Mouse (Mus musculus) brain, embryonic 14.5 days (tissue): ENCODE results near the gene Fkbp5.

Source experiments
- CTCF ChIP-seq: fragments of 200-500 bp; IDR thresholded peaks from 2 replicates; pipeline ENCODE4 v1.5.1; 2012; ENCODE audit warnings: inconsistent platforms, mild to moderate bottlenecking, moderate library complexity, borderline replicate concordance; ENCODE audit not compliant: insufficient read depth, insufficient read length; ENCODE audit errors: extremely low read depth
- POLR2A ChIP-seq: fragments of 200-500 bp; IDR thresholded peaks from 2 replicates; pipeline ENCODE4 v1.6.1; 2012; ENCODE audit warnings: mild to moderate bottlenecking, inconsistent platforms, borderline replicate concordance; ENCODE audit not compliant: poor library complexity, insufficient read depth, insufficient read length, severe bottlenecking; ENCODE audit errors: extremely low read depth

DNA sequence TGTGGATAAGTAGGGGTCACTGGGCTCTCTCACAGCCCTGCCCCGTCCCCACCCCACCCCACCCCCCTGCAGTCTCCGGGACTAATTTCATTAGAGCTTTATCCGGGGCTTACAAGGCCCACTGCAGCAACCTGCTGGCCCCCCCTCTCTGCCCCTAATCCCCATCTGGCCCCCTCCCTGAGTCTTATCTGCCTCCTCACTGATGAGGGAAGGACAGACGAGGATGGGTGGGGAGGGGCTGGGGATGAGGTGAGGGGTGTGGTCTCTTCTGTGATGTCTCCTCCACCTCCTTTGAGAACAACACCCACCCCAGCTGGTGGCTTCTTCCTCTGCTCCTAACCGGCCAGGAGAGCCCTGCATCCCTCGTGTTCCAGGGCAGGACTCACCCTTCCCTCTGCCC lies 137.1 kb downstream of the Fkbp5 start:
- TF ChIP-seq CTCF (no peak), POLR2A (no peak)
